Mouse (Mus musculus): ENCODE results near the gene Alkbh1.

Alkbh1 gene

GRCm38 (mm10) chr12:87380586-87381379 is 63.0 kb downstream of the Alkbh1 start:
- DNase-seq, result no peak

DNA sequence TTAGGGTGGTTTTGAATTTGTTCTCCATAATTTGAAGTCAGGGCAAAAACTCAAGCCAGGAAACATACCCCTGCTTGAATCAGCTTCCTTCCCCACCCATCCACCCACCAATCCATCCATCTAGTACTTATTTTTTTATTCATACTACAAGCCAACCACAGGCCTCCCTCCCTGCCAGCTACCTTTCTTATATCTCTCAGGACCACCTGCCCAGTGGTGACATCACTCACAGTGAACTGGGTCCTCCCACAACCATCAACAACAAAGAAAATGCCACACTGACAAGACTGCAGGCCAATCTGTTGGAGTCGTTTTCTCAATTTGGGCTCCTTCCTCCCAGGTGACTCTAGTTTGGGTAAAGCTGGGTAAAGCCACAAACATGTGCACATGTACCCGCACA is 64.3 kb downstream of the Alkbh1 start:
- DNase-seq, result no peak

Data from right cerebral cortex, postnatal 14 days (tissue).